Mouse (Mus musculus) ES-E14 (cell line): ENCODE data around the gene Fstl3.

ENCODE experiments used
- HCFC1 ChIP-seq: IDR thresholded peaks from 2 replicates; pipeline ENCODE4 v1.6.1; 2012; ENCODE audit warnings: low read length, inconsistent platforms, borderline replicate concordance; ENCODE audit not compliant: insufficient read depth
- MAFK ChIP-seq: IDR thresholded peaks from 2 replicates; pipeline ENCODE4 v1.6.1; 2014; ENCODE audit warnings: mild to moderate bottlenecking, low read depth, low read length, inconsistent platforms; ENCODE audit not compliant: insufficient read depth
- ZC3H11A ChIP-seq: IDR thresholded peaks from 2 replicates; pipeline ENCODE4 v1.6.1; 2012; ENCODE audit warnings: low read depth, mild to moderate bottlenecking, inconsistent platforms, low read length, borderline replicate concordance

DNA sequence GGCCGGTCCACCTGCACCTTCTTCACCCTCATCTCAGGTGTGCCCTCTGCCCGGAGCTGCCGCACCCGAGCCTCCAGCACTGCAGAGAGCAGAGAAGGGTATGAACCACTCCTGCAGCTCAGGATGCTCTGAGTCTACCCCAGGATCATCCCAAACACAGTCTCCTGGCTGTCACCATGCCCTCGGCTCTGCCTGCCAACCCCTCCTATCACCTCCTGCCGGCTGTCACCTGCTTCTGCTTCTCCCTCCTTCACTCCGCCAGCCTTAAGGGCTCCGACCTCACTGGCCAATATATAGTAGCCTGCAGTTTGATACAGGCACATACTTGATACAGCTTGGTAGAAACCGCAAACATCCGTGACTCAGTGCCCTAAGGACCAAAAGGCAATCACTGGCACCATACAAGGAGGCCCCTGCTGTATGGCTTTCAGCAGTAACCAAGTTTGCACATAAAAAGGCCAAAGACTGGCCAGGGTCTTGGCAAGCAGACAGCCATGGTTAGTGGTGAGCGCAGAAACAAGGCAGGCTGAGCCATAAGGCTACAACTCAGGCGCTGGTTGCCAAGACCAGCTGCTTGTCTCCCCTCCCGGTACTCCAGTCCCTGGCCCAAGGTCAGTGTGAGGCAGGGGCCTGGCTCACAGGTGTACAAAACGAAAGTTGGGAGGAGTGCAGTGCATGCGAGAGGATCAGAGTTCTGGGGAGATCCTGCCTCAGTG, 33.3 kb upstream of the Fstl3 start:
- TF ChIP-seq ZC3H11A (no peak), MAFK (no peak), HCFC1 (no peak)
